Mouse (Mus musculus) thymus, postnatal 25 days (tissue): ENCODE data around the gene Ly6f.

Source experiments
- DNase-seq: peaks from one replicate; pipeline ENCODE4 v3.0.0; 2022

Ly6f gene

GRCm38 (mm10) chr15:75320104-75320503 lies 51.9 kb downstream of the Ly6f start:
- no peak for DNase-seq
